Mouse (Mus musculus): ENCODE data around the gene Tmem266. TPM values are rescaled to one million over a fixed set of nuclear protein-coding genes. Genes with fewer than 3 reads are reported as not detected.

Gene Tmem266
- total RNA-seq, 2 experiments from 2014 or later: 5.3 to 6.9 TPM

- DNase-seq (ENCODE audit: extremely low spot score in 1 of 2, low spot score in 1 of 2): no peak
Observed at GRCm38 (mm10) chr9:55438433-55438832, 111.7 kb downstream of the Tmem266 start.

GRCm38 (mm10) chr9:55439206-55439780, 112.6 kb downstream of the Tmem266 start:
- DNase-seq (ENCODE audit: extremely low spot score in 1 of 2, low spot score in 1 of 2): no peak

GRCm38 (mm10) chr9:55447509-55447908, 120.8 kb downstream of the Tmem266 start:
- no peak for DNase-seq (ENCODE audit: extremely low spot score in 1 of 2, low spot score in 1 of 2)

- no peak for DNase-seq (ENCODE audit: extremely low spot score in 1 of 2, low spot score in 1 of 2)
Observed at GRCm38 (mm10) chr9:55449108-55449507, 122.4 kb downstream of the Tmem266 start.

- no peak for DNase-seq (ENCODE audit: extremely low spot score in 1 of 2, low spot score in 1 of 2)
Observed at GRCm38 (mm10) chr9:55450035-55450434, 123.3 kb downstream of the Tmem266 start.

GRCm38 (mm10) chr9:55451426-55451825, 124.7 kb downstream of the Tmem266 start:
- DNase-seq (ENCODE audit: extremely low spot score in 1 of 2, low spot score in 1 of 2): no peak

GRCm38 (mm10) chr9:55452906-55453305, 126.2 kb downstream of the Tmem266 start:
- DNase-seq (ENCODE audit: extremely low spot score in 1 of 2, low spot score in 1 of 2): no peak

GRCm38 (mm10) chr9:55453366-55453765, 126.7 kb downstream of the Tmem266 start:
- DNase-seq (ENCODE audit: extremely low spot score in 1 of 2, low spot score in 1 of 2): no peak

GRCm38 (mm10) chr9:55468397-55468796, 141.7 kb downstream of the Tmem266 start:
- DNase-seq (ENCODE audit: extremely low spot score in 1 of 2, low spot score in 1 of 2): no peak

GRCm38 (mm10) chr9:55476084-55476483, 149.4 kb downstream of the Tmem266 start:
- no peak for DNase-seq (ENCODE audit: extremely low spot score in 1 of 2, low spot score in 1 of 2)

- no peak for DNase-seq (ENCODE audit: extremely low spot score in 1 of 2, low spot score in 1 of 2)
Observed at GRCm38 (mm10) chr9:55478699-55479098, 152.0 kb downstream of the Tmem266 start.

- DNase-seq (ENCODE audit: extremely low spot score in 1 of 2, low spot score in 1 of 2): no peak
Observed at GRCm38 (mm10) chr9:55482116-55482515, 155.4 kb downstream of the Tmem266 start.

Other genes with a start within 250 kb of the Tmem266 start
- 10 to 100 TPM; 56.0 to 57.2 TPM for gene Ube2q2, start 178.1 kb upstream of the Tmem266 start, total RNA-seq (2021)
- gene Fbxo22, start 118.0 kb upstream of the Tmem266 start, total RNA-seq (2021): 10 to 100 TPM; 32.2 to 37.4 TPM
- gene Nrg4, start 69 bp upstream of the Tmem266 start, total RNA-seq (2021): 1 to 10 TPM in 1 of 2 experiments, under 1 TPM in 1; 0.47 to 1.1 TPM
- 10 to 100 TPM; 45.3 to 46.5 TPM for gene Etfa, start 185.3 kb downstream of the Tmem266 start, total RNA-seq (2021)
- not detected for gene Isl2, start 211.8 kb downstream of the Tmem266 start, total RNA-seq (2021)

Data from layer of hippocampus, postnatal 25 days (tissue).